Mouse (Mus musculus): ENCODE results near the gene Izumo4. TPM values are rescaled to one million over a fixed set of nuclear protein-coding genes. Genes with fewer than 3 reads are reported as not detected.

The Izumo4 gene
- total and polyA plus RNA-seq, 3 experiments = 2.7 to 9.6 (median 5.9) TPM

DNA sequence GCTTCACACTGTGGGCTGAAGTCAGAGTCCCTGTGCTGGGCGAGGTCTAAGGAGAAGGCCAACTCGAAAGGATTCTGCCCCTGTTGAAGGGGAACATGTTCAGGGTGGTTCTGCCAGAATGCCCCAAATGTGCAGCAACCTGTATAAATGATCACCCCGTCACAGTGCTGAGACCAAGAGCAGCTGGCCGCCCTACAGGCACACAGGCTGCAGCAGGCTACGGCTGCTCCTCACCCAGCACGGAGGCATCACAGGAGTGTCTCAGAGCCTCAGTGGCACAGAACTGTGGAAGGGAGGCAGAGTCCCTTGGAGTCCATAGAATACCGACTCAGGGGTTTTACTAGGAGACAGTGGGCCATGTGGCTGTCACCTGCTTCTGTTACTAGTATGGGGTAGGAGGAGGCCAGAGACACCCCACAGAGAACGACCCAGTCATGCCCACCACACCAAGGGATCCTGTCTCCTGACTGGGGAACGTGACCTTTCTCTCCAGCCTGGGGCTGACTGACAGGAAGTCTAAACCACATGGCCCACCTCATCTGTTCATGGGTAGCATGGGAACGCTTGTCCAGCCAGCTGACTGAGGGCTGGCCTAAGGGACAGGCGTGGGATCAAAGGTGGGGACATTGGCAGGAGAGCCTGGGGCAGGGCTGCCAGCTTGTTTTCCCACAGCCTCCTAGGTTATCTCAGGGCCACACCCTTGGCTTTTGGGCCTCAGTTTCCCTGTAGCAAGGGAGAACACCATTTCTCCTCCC, 29.9 kb upstream of the Izumo4 start:
- Histone ChIP-seq H3K27me3 (replicated peaks) (no peaks in the 10 kb centered on the region), H3K79me2 (replicated peaks; ENCODE audit: control insufficient read depth, extremely low read depth, insufficient read depth, poor library complexity, severe bottlenecking) (peaks cover 40% of the 10 kb centered on the region), H3K4me3 (replicated peaks in 1 of 3; ENCODE audit: low read depth in 2 of 3, low read length in 2 of 3, poor library complexity in 1 of 3) (no peak overlapping the region), H3K27ac (ENCODE audit: insufficient read depth, low read depth) (no peak overlapping the region), H3K9me3 (replicated peaks; ENCODE audit: low read length) (no peaks in the 10 kb centered on the region), H3K9ac (ENCODE audit: insufficient read depth, low read depth) (no peak overlapping the region), H3K4me2 (ENCODE audit: insufficient read depth, low read depth, poor library complexity, severe bottlenecking) (no peak overlapping the region), H3K4me1 (ENCODE audit: control insufficient read depth in 1 of 2, insufficient read depth in 2 of 2) (peaks cover 15 to 64% of the 10 kb centered on the region in 2 experiments), H3K36me3 (replicated peaks in 1 of 2; ENCODE audit: control insufficient read depth in 1 of 2, insufficient read depth in 1 of 2, low read length in 1 of 2) (peaks cover 59 to 77% of the 10 kb centered on the region in 2 experiments)
- in situ Hi-C loops (cut with MboI; ENCODE audit: low pct_ligation_motif_present, low pct_unique_long_range_greater_than_20kb, low sequenced_read_pairs) (no loop called here), dilution Hi-C loops (cut with MboI; ENCODE audit: extremely low pct_ligation_motif_present, extremely low pct_unique_long_range_greater_than_20kb, low sequenced_read_pairs) (no loop called here)
- TF ChIP-seq ZNF384 (IDR thresholded peaks at IDR 0.05; ENCODE audit: low read depth, low read length) = no peak
- no peak for TF ChIP-seq POLR2AphosphoS2 (IDR thresholded peaks at IDR 0.05; ENCODE audit: low read depth, low read length)
- no peak for TF ChIP-seq NRF1 (IDR thresholded peaks at IDR 0.05; ENCODE audit: low read depth, low read length)
- no peak for TF ChIP-seq MYC (IDR thresholded peaks at IDR 0.05; ENCODE audit: low read depth, low read length)
- no peak for TF ChIP-seq MEF2A (IDR thresholded peaks at IDR 0.05; ENCODE audit: borderline replicate concordance, low read depth, low read length)
- no peak for TF ChIP-seq JUND (conservative IDR thresholded peaks at IDR 0.05; ENCODE audit: low read depth, low read length)
- no peak for TF ChIP-seq PAX5 (IDR thresholded peaks at IDR 0.05; ENCODE audit: low read length)
- no peak for TF ChIP-seq ELF1 (IDR thresholded peaks at IDR 0.05; ENCODE audit: low read depth, low read length)
- no peak for TF ChIP-seq IRF4 (IDR thresholded peaks at IDR 0.05; ENCODE audit: low read depth, low read length)
- no peak for TF ChIP-seq NELFE (IDR thresholded peaks at IDR 0.05; ENCODE audit: low read depth, low read length)
- no peak for TF ChIP-seq POLR2A (IDR thresholded peaks at IDR 0.05; ENCODE audit: low read depth, low read length)
- no peak for TF ChIP-seq CHD1 (IDR thresholded peaks at IDR 0.05; ENCODE audit: low read depth, low read length)
- no peak for TF ChIP-seq GABPA (IDR thresholded peaks at IDR 0.05; ENCODE audit: insufficient replicate concordance, low read depth, low read length)
- TF ChIP-seq MXI1 (IDR thresholded peaks at IDR 0.05; ENCODE audit: low read depth, low read length) = no peak
- DNase-seq (ENCODE audit: extremely low read depth) = no peak

DNA sequence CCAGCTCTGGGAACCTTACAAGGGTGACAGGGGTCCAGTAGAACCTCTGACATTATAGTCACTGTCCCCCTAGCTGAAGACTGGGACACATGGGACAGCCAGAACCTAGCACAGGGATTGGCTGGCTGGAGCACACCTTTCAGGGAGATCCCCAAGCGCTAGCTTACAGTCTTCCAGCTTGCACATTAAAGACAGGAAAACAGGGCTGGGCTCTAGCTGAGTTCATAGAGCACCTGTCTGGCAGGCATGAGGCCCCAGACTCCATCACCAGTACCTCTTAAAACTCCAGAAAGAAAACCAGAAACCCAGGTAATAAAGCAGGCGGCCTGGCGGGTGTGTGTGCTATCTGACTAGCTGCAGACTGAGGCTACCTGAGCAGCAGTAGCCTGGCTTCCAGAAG, 28.3 kb upstream of the Izumo4 start:
- Histone ChIP-seq H3K9me3 (replicated peaks; ENCODE audit: low read length) (no peaks in the 10 kb centered on the region), H3K4me2 (ENCODE audit: insufficient read depth, low read depth, poor library complexity, severe bottlenecking) (peak overlapping the region; percentile 64; the same call in 1 of the 2 replicates), H3K9ac (ENCODE audit: insufficient read depth, low read depth) (no peak overlapping the region; the same call in 1 of the 2 replicates), H3K36me3 (replicated peaks in 1 of 2; ENCODE audit: control insufficient read depth in 1 of 2, insufficient read depth in 1 of 2, low read length in 1 of 2) (peaks cover 43 to 61% of the 10 kb centered on the region in 2 experiments), H3K79me2 (replicated peaks; ENCODE audit: control insufficient read depth, extremely low read depth, insufficient read depth, poor library complexity, severe bottlenecking) (peaks cover 40% of the 10 kb centered on the region), H3K4me1 (ENCODE audit: control insufficient read depth in 1 of 2, insufficient read depth in 2 of 2) (peaks cover 21 to 74% of the 10 kb centered on the region in 2 experiments), H3K4me3 (replicated peaks in 1 of 3; ENCODE audit: low read depth in 2 of 3, low read length in 2 of 3, poor library complexity in 1 of 3) (peak overlapping the region in 1 of 3 experiments; percentile 85), H3K27me3 (replicated peaks) (no peaks in the 10 kb centered on the region), H3K27ac (ENCODE audit: insufficient read depth, low read depth) (no peak overlapping the region)
- in situ Hi-C loops (cut with MboI; ENCODE audit: low pct_ligation_motif_present, low pct_unique_long_range_greater_than_20kb, low sequenced_read_pairs) = no loop called here
- no peak for DNase-seq (ENCODE audit: extremely low read depth)
- TF ChIP-seq BHLHE40 (IDR thresholded peaks at IDR 0.05; ENCODE audit: low read depth, low read length) (no peak), MAZ (IDR thresholded peaks at IDR 0.05; ENCODE audit: low read depth, low read length) (no peak), KAT2A (IDR thresholded peaks at IDR 0.05; ENCODE audit: insufficient replicate concordance, low read length) (no peak), ZMIZ1 (IDR thresholded peaks at IDR 0.05; ENCODE audit: low read depth, low read length) (no peak), CHD1 (IDR thresholded peaks at IDR 0.05; ENCODE audit: low read depth, low read length) (no peak), ELF1 (IDR thresholded peaks at IDR 0.05; ENCODE audit: low read depth, low read length) (no peak), ZC3H11A (IDR thresholded peaks at IDR 0.05; ENCODE audit: low read depth, low read length) (no peak), MAFK (IDR thresholded peaks at IDR 0.05; ENCODE audit: insufficient replicate concordance, low read length) (no peak), GABPA (IDR thresholded peaks at IDR 0.05; ENCODE audit: insufficient replicate concordance, low read depth, low read length) (no peak)
- dilution Hi-C loops (cut with MboI; ENCODE audit: extremely low pct_ligation_motif_present, extremely low pct_unique_long_range_greater_than_20kb, low sequenced_read_pairs) = no loop called here

Data from CH12.LX (cell line).